Mouse (Mus musculus) liver, embryonic 14.5 days (tissue): ENCODE measurements around the gene Prss36.

Experiments used
- CTCF ChIP-seq: IDR thresholded peaks from 2 replicates; pipeline ENCODE4 v1.5.1; 2016; ENCODE audit warnings: antibody characterized with exemption, low read depth, control low read depth
- EP300 ChIP-seq: IDR thresholded peaks from 2 replicates; pipeline ENCODE4 v1.6.1; 2016; ENCODE audit warnings: antibody characterized with exemption, low read depth

DNA sequence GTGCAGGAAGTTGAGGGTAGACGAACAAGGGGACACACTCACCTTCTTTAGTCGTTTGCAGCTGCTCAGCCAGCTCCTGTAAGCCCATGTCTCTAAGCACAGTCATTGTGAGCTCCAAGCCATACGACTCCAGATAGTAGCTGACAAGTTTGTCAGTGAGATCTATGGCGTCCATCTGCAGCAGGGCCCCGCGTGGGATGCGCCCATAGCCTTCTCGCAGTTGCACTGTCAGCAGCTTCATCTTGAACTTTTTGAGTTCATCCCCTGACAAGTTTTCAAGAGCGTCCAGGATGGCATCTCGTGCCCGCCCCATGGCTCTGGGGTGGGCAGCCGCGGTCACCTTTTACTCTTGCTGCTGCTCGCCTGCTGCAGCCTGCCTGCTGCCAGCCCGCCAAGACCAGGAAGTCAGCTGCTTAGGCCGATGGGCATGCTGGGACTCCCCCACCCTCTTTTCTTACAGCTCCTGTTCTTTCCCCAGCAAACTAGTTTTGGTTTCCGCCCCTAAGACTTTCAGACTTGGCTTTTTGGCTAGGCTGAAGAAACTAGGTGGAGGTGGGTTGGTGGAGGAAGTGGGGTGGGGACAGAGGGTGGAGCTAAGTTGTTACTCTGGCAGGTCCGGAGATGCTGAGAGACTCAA is 46.9 kb upstream of the Prss36 start, which contains the start of gene Pycard:
- TF ChIP-seq EP300 (no peak), CTCF (no peak)
